Mouse (Mus musculus) bone marrow, adult 2 months (tissue): Measurements from ENCODE around the gene Hoga1.

ENCODE experiments used
- CTCF ChIP-seq: fragments of 200-500 bp; IDR thresholded peaks from 2 replicates; pipeline ENCODE4 v1.5.1; 2011; ENCODE audit warnings: low read length, control low read depth; ENCODE audit not compliant: control insufficient read depth, insufficient read depth
- POLR2A ChIP-seq: fragments of 200-500 bp; IDR thresholded peaks from 2 replicates; pipeline ENCODE4 v1.6.1; 2011; ENCODE audit warnings: low read depth, mild to moderate bottlenecking, control low read depth, low read length, borderline replicate concordance; ENCODE audit not compliant: control insufficient read depth

- TF ChIP-seq CTCF (no peak), POLR2A (no peak)
These were observed 5.9 kb downstream of the Hoga1 start for GRCm38 (mm10) chr19:42051351-42051750.
